Mouse (Mus musculus) MEL-GATA-1-ER (cell line): ENCODE measurements around the gene Naip5.
"Not testable (repeated sequence)": the region's sequence is repeated elsewhere in the genome, so short reads cannot be mapped to it uniquely, and the experiment has no call there.

Experiments used
- DNase-seq: peaks from one replicate; pipeline ENCODE4 v3.0.0-alpha.2; 2012; ENCODE audit warnings: low read depth; ENCODE audit errors: extremely low read depth

Naip5 gene

DNA sequence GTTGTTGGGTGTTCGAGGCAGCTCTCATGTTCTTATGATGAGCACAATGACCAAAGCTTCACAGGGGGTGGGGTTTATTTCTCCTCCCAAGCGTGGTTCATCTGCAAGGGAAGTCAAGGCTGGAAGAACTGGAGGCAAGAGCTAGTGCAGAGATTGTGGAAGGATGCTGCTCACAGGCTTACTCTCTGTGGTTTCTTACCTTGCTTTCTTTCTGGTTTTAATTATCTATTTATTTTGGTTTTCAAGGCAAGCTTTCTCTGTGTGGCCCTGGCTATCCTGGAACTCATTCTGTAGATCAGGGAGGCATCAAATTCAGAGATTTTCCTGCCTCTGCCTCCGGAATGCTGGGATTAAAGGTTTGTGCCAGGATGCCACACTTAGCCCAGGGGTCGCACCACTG, at the start of gene Naip5:
Gene Naip5 (minus strand): TSS at position 101 of the 400 bp plus-strand sequence.
- not testable (repeated sequence) for DNase-seq

GRCm38 (mm10) chr13:100284611-100285010, 38.5 kb upstream of the Naip5 start:
- DNase-seq = no peak

- not testable (repeated sequence) for DNase-seq
These were observed 25.5 kb upstream of the Naip5 start for GRCm38 (mm10) chr13:100271474-100272132.

- not testable (repeated sequence) for DNase-seq
These were observed 10.9 kb upstream of the Naip5 start for GRCm38 (mm10) chr13:100256996-100257395.

DNA sequence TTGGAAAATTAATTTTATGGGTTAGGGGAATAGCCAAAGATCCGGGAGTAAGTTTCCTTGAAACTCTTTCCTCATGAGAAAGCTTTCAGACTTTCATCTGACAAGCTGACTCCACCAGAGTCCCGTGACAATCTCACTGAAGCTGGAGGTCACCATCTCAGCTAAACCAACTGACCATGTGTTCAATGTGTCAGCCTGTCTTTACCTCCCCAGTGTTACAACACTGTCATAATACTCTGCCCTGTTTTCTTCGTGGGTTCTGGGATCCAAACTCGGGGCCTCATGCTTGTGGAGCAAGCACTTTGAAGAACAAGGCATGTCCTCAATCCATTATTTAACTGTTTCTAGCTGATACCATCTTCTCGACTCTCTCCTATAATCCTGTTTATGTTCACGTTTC, 9.8 kb upstream of the Naip5 start:
- not testable (repeated sequence) for DNase-seq

GRCm38 (mm10) chr13:100251897-100252296, 5.8 kb upstream of the Naip5 start:
- not testable (repeated sequence) for DNase-seq

- peak; percentile 4 for DNase-seq
These were observed 885 bp upstream of the Naip5 start for GRCm38 (mm10) chr13:100246896-100247519.

DNA sequence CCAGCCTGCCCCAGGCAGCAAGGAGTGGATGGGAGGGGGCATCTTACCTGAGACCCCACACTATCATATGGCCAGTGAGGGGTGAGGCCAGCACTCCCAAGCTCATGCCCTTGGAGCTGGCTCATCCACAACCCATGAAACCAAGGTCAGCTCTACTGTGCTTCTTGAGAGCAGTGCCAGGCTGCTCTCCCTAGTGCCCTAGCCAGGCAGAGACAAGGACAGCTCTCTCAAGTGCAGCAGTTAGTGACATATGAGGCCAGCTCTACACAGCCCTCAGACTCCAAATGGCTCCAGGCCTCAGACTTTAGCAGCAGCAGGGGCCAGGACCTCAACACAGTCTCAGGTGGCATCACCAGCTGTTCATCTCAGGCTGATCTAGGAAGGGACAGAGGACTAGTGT, 2.4 kb downstream of the Naip5 start:
- DNase-seq = no peak

- not testable (repeated sequence) for DNase-seq
These were observed 32.4 kb downstream of the Naip5 start for GRCm38 (mm10) chr13:100213683-100214082.

DNA sequence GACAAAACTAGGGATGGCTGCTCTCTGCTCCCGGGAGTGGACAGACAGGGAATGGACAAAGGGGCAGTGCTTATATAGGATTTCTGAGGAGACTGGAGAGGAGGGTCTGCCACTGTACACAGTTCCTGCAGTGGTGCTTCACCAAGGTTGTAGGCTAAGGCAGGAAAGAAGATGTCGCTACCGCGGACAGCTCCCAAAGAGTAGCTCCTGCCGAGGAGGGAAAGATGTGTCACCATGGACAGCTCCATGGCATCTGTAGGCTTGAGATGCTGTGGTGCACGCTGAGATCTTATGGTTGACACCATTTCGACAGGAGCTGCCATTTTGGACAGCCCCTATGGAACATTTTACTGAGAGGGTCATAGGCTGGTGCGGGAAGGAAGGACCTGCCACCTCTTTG, 35.6 kb downstream of the Naip5 start:
- peak; percentile 49 for DNase-seq

- no peak for DNase-seq
These were observed 42.8 kb downstream of the Naip5 start for GRCm38 (mm10) chr13:100203319-100203718.

GRCm38 (mm10) chr13:100201659-100202333, 44.3 kb downstream of the Naip5 start, which contains the start of gene Naip2:
Gene Naip2 (minus strand): TSS chr13:100202092.
- peak; percentile 21 for DNase-seq

DNA sequence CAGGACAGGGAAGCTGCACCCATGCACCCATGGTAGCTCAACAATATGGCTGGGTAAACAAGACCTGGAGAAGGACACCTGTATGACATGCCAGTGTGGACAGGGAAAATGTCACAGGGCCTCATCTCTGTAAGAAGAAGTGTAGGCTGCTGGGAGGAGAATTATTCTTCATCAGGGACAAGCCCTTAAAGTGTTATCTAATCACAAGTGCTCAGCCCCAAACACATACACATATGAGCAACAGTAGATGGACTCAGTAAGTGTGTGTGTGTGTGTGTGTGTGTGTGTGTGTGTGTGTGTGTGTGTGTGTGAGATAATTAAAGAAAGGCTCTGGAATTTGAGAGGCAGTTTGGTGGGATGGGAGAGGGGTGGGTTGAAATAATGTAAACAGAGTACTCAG, 45.3 kb downstream of the Naip5 start:
- no peak for DNase-seq

GRCm38 (mm10) chr13:100195421-100195820, 50.7 kb downstream of the Naip5 start:
- DNase-seq = no peak

- DNase-seq = not testable (repeated sequence)
These were observed 63.0 kb downstream of the Naip5 start for GRCm38 (mm10) chr13:100183111-100183510.

DNA sequence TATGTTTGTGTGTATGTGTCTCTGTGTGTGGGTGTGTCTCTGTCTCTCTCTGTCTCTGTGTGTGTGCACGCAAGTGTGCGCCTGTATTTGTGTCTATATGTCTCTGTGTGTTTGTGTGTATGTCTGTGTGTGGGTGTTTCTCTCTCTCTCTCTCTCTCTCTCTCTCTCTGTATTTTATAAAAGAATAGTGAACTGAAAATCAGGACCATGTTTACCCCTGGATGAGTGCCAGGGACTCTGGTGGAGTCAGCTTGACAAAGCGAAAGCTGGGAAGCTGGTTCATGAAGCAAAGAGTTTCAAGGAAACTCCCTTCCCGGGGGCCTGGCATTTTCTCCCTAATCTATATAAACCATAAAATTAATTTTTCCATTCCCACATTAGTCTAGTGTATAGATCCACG, 71.8 kb downstream of the Naip5 start:
- DNase-seq = not testable (repeated sequence)

GRCm38 (mm10) chr13:100166378-100166777, 79.7 kb downstream of the Naip5 start:
- DNase-seq = not testable (repeated sequence)

DNA sequence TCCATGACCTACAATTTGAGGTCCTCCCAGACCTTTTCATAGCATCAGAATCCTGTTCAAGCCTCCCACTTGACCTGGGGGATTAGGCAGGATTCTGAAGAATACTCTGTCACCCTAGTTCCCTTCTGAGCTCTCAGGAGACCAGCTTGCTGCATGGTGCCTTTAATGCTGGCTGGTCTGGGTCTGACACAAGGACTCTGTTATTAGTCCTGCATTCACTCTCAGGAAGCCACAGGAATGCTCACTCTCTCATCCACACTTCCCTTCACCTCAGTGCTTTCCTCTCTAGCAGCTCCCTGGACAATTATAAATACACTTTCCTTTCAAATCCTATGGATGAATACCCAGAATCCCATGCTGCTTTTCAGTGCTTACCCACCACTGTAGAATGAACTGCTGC, 83.7 kb downstream of the Naip5 start:
- DNase-seq = not testable (repeated sequence)
